Mouse (Mus musculus) hematopoietic stem cell, adult 5-6 weeks (primary cell): ENCODE data around the gene Igf1. TPM values are rescaled to one million over a fixed set of nuclear protein-coding genes. Genes with fewer than 3 reads are reported as not detected.

Source experiments
- ATAC-seq, 2 experiments: fragments of 125-278 bp in 1 of 2; replicated peaks in 1 of 2; 2 replicates each; pipeline ENCODE4 v1.8.0; 2016 to 2017; ENCODE audit warnings: inconsistent platforms in 2 of 2, mild to moderate bottlenecking in 2 of 2, moderate number of reproducible peaks in 2 of 2, low read depth in 1 of 2, moderate TSS enrichment in 1 of 2; ENCODE audit not compliant: low FRiP score in 2 of 2, poor library complexity in 2 of 2, severe bottlenecking in 2 of 2, insufficient read depth in 1 of 2, low TSS enrichment in 1 of 2
- total RNA-seq: library from RNA; stranded (forward); fragments of 172-1452, 232-1000 nt; gene quantifications from 2 replicates; pipeline ENCODE4 v1.2.3, GENCODE M21; 2017

Gene Igf1
- total RNA-seq, 1 experiment from 2014 or later, result 2.9 TPM

DNA sequence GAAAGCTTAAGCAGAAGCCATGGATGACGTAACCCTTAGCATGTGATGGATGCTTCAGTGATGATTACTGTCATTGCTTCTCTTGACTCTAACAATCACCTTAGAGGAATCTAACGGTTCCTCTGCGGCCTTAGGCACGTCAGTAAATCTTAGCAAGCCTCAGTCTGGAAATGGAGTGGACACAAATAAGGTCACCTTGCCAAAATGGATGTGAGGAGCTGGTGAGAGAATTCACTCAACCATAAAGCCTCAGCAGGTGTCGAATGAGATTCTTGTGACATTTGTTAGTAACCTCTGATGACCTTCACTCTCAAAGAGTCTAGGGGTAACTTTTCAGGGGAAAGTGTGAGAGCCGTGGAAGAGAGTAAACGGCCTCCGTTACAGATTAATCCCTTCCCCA is 68.5 kb downstream of the Igf1 start:
- no peak for ATAC-seq

DNA sequence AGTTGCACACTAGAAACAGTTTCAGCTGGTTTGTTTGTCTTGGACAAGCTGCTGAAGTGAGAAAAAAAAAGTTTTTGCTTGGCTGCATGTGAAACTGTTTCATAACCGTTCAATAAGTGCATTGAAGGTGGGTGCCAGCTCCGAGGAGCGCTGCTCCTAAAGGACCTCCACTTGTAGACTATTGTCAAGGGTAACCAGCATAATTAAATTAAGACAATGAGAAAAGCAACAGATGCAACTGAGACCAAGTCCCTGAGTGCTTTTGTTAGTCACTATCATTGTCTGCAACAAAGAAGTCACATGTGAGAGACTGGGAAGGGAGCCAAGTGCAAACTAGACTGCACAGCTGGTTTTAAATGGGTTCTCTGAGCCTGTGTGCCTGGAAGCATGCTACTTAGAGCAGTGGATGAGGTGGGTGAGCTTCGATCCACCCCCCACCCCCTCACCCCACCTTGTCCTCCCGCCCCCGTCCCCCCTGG is 69.1 kb downstream of the Igf1 start:
- ATAC-seq, result no peak

DNA sequence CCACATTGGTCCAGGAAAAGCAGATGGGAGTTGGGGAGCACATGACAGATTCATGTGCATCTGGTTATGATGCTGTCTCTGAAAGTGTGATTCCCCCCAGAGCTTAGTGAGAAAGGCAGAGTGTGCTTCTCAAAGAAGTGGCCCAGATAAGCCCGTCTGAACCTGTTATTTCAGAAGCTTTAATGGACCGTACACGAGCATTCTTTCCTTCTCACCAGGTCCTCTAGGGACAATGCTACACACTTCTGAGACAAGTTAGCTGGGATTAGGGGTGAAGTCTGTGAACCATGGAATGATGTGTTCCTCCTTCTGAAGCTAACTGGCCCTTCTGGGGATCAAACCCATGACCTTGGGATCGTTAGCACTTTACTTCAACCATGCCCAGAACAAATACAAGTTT is 90.1 kb downstream of the Igf1 start:
- ATAC-seq, result no peak

DNA sequence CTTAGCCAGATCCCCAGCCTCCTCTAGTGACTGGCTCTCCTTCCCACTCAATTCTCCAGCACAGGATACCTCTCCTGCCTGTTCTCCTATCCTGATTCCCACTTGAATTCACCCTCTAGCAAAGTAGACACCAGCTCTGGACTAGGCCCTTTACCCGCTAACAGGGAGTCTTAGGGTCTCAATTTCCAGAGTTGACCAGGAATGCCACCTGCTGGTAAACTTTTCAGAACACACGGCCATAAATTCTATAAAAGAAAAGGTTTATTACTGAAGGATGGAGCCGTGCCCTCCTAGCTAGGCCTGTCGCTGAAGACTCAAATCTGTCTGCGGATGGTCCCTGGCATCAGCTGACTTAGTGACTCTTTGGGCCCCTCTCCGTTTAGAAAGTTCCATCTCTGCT is 113.5 kb downstream of the Igf1 start:
- ATAC-seq, result peak in 1 of 2 experiments; percentile 46; a peak in 1 of 4 replicates

DNA sequence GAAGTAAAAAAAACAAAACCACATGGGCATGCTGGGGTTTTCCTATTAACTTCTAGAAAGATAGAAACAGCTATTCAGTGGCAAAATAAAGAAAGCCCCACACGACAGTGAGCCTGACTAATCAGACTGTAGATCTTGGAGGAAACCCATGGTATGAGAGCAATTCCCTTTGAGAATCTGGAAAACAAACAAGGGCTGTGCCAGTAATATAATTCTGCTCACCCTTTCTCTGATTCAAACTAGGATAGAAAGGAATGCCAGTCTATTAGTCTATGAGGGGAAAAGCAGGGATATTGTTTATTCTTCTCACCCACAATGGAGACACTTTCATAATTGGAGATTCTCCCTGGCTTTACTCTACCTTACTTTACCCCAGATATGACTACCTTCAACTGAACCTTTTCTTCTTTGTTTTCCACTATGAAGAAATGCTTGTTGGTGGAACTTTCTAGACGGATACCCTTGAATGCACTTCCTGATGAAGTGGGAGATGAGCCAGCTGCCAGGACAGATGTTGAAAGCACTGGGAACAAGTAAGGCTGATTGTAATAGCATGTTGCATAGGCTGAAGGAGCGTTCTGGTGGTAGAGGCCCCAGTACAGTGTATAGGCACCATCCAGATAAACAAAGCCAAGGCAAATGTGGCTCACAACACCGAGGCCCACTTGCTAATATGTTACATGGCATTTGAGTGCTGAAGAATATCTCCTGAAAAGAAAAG is 116.0 kb downstream of the Igf1 start:
- no peak for ATAC-seq

DNA sequence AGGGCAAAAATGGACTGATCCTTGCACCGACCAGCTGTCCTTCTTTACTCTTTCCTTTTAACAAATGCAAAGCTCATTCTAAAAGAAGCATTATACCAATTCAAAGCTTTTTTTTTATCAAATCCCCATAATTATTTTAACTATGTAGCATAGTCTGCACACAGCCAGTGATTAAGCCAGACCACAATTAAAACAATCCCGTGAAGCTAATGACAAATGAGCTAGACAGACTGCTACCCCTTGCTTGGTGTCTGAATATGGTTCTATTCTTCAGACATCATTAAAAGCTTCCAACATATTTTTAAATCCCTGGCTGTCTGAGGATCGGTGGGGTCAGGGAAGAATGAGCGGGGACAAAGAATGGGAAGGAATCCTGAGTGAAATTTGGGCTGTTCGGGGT is 127.3 kb downstream of the Igf1 start:
- no peak for ATAC-seq

DNA sequence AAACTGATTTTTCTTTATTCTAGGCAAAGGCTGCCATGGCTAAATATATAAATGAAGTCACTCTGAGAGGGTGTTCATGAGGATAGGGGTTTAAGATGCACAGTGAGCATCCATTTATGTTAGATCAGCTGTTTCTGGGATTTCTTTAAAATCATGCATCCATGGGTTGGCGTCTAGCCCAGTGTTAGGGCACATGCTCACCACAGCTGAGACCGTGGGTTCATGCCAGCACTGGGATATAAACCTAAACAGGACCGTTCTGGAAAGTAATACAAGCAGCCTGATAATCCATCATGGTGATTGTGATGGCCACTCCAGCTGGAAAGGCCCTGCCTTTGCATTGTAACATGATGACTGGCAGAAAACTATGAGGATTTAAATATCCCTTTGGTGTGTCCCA is 128.1 kb downstream of the Igf1 start:
- no peak for ATAC-seq

Other genes with a start within 250 kb of the Igf1 start
- gene Pmch, start 232.8 kb downstream of the Igf1 start, total RNA-seq, result not detected in 2 replicates